Mouse (Mus musculus) E14TG2a.4 (cell line): ENCODE results near the gene Daw1.

ENCODE experiments used
- H3K27me3 ChIP-seq: 2 replicates; pipeline ENCODE4 v1.6.1; 2014; ENCODE audit warnings: low read length, control low read depth; ENCODE audit not compliant: insufficient read depth
- H3K36me3 ChIP-seq: 2 replicates; pipeline ENCODE4 v1.6.1; 2014; ENCODE audit warnings: low read length, control low read depth; ENCODE audit not compliant: insufficient read depth
- H3K4me1 ChIP-seq: replicated peaks from 2 replicates; pipeline ENCODE4 v1.6.1; 2014; ENCODE audit warnings: low read depth, low read length, control low read depth
- H3K4me3 ChIP-seq: replicated peaks from 2 replicates; pipeline ENCODE4 v1.5.1; 2014; ENCODE audit warnings: mild to moderate bottlenecking, low read length
- H3K9me3 ChIP-seq: 2 replicates; pipeline ENCODE4 v1.6.1; 2014; ENCODE audit warnings: low read length, control low read depth
- CTCF ChIP-seq: conservative IDR thresholded peaks from 2 replicates; pipeline ENCODE4 v1.5.1; 2014; ENCODE audit warnings: low read length
- NANOG ChIP-seq: IDR thresholded peaks from 2 replicates; pipeline ENCODE4 v1.6.1; 2014; ENCODE audit warnings: borderline replicate concordance, low read length, mixed read lengths
- POU5F1 ChIP-seq: IDR thresholded peaks from 2 replicates; pipeline ENCODE4 v1.6.1; 2014; ENCODE audit warnings: low read length, borderline replicate concordance

The Daw1 gene

GRCm38 (mm10) chr1:83135829-83136228 is 23.7 kb upstream of the Daw1 start:
- no peaks in the 10 kb centered on the region for H3K4me1 ChIP-seq
- TF ChIP-seq POU5F1 = no peak
- no peak for TF ChIP-seq CTCF
- no peak for TF ChIP-seq NANOG
- no peak overlapping the region for H3K4me3 ChIP-seq
- H3K9me3 ChIP-seq = no peaks in the 10 kb centered on the region
- no peaks in the 10 kb centered on the region for H3K27me3 ChIP-seq
- H3K36me3 ChIP-seq = no peaks in the 10 kb centered on the region

- no peak for TF ChIP-seq NANOG
- no peak for TF ChIP-seq POU5F1
- no peak for TF ChIP-seq CTCF
These were observed 21.7 kb upstream of the Daw1 start for GRCm38 (mm10) chr1:83137847-83138246.

GRCm38 (mm10) chr1:83138721-83139120 is 20.8 kb upstream of the Daw1 start:
- H3K27me3 ChIP-seq = no peaks in the 10 kb centered on the region
- no peak overlapping the region for H3K4me3 ChIP-seq
- H3K9me3 ChIP-seq = no peaks in the 10 kb centered on the region
- H3K4me1 ChIP-seq = no peaks in the 10 kb centered on the region
- TF ChIP-seq CTCF (peak; percentile 39), POU5F1 (no peak), NANOG (no peak)
- no peaks in the 10 kb centered on the region for H3K36me3 ChIP-seq

More at GRCm38 (mm10) chr1:83137847-83138246, 21.7 kb upstream of the Daw1 start:
- H3K27me3 ChIP-seq = no peaks in the 10 kb centered on the region
- no peak overlapping the region for H3K4me3 ChIP-seq
- no peaks in the 10 kb centered on the region for H3K4me1 ChIP-seq
- no peaks in the 10 kb centered on the region for H3K9me3 ChIP-seq
- no peaks in the 10 kb centered on the region for H3K36me3 ChIP-seq

DNA sequence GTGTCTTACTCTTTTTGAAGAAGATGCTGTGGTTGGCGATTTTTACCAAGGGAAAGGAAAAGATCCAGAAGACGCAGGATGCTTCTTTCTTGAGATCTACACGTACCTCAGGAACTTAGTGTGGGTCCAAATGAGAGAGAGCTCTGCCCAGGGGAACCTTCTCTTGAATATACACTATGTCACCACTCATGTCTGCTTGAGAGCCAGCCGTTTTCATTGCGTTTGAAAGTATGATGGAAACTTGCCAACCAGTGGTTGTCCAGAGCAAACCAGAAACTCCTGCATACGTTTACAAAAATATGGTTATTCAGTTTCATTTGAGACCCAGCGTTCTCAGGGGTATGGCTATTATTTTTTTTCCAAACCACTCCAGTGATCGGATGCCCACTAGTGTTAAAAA is 18.0 kb upstream of the Daw1 start:
- Histone ChIP-seq H3K36me3 (no peaks in the 10 kb centered on the region), H3K9me3 (no peaks in the 10 kb centered on the region), H3K27me3 (no peaks in the 10 kb centered on the region), H3K4me1 (no peaks in the 10 kb centered on the region), H3K4me3 (no peak overlapping the region)
- TF ChIP-seq CTCF = no peak
- no peak for TF ChIP-seq NANOG
- no peak for TF ChIP-seq POU5F1

DNA sequence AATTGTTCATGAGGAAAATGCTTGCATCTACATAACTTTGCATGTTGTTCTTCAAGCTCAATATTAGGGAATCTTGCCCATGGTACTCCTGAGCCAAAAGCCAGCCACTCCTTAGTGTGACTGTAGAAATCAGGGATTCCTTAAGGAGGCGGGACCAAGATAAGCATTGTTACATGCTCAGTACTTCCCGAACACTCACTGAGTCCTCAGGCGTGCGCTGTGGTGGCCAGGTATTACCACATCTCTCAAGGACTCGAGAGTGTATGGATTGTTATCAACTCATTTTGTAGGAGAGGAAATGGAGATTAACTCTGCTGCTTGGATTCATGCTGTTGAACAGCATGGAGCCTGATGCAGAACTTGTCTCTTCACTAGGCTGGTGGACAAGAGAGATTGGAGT is 17.5 kb upstream of the Daw1 start:
- TF ChIP-seq CTCF (no peak), POU5F1 (no peak), NANOG (no peak)
- Histone ChIP-seq H3K36me3 (no peaks in the 10 kb centered on the region), H3K4me3 (no peak overlapping the region), H3K4me1 (no peaks in the 10 kb centered on the region), H3K27me3 (no peaks in the 10 kb centered on the region), H3K9me3 (no peaks in the 10 kb centered on the region)

DNA sequence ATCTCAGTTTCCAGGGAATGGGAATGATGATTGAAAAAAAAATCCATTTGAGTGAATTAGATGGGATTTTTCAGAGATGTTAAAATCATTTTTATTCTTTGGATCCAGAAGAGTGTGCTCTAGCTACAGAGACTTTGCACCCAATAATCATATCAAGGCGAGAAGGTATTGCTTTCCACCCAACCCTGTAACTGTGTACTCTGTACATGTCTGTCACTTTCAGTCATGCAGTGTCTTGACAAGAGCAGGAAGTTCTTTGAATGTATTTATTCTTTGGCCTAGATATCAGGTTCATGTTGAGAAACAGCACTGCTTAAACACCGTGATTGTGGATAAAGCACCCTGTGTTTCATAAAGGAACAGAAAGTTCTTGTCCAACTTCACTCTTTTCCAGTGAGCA is 13.0 kb upstream of the Daw1 start:
- Histone ChIP-seq H3K36me3 (no peaks in the 10 kb centered on the region), H3K4me3 (no peak overlapping the region), H3K27me3 (no peaks in the 10 kb centered on the region), H3K4me1 (no peaks in the 10 kb centered on the region), H3K9me3 (no peaks in the 10 kb centered on the region)
- no peak for TF ChIP-seq POU5F1
- no peak for TF ChIP-seq NANOG
- no peak for TF ChIP-seq CTCF

DNA sequence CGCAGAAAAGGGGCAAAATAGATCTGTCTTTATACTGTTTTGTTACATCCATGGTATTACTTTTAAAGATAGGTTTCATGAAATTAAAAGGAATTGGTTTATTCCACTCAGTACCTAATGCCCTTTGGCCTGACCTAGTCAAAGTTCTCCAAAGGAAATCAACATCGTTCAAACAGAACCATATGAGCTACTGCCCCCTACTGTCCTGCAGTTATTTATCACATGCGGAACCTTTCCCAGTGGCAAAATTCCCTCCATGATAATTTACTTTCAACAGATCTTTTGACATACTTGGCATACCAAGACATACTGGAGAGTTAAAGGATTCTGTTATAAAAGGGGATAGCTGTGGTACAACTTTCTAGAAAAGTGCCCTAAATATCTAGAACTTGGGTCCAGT is 9.3 kb upstream of the Daw1 start:
- Histone ChIP-seq H3K4me1 (no peaks in the 10 kb centered on the region), H3K27me3 (no peaks in the 10 kb centered on the region), H3K9me3 (no peaks in the 10 kb centered on the region), H3K4me3 (no peak overlapping the region), H3K36me3 (no peaks in the 10 kb centered on the region)
- no peak for TF ChIP-seq NANOG
- no peak for TF ChIP-seq POU5F1
- TF ChIP-seq CTCF = peak; percentile 24; the same call in 1 of the 2 replicates

- Histone ChIP-seq H3K27me3 (no peaks in the 10 kb centered on the region), H3K4me3 (no peak overlapping the region), H3K9me3 (no peaks in the 10 kb centered on the region), H3K4me1 (no peaks in the 10 kb centered on the region), H3K36me3 (no peaks in the 10 kb centered on the region)
- no peak for TF ChIP-seq POU5F1
- no peak for TF ChIP-seq CTCF
- no peak for TF ChIP-seq NANOG
These were observed 6.6 kb upstream of the Daw1 start for GRCm38 (mm10) chr1:83152961-83153360.

GRCm38 (mm10) chr1:83156876-83157275 is 2.7 kb upstream of the Daw1 start:
- Histone ChIP-seq H3K4me3 (no peak overlapping the region), H3K36me3 (no peaks in the 10 kb centered on the region), H3K27me3 (peaks cover 3% of the 10 kb centered on the region), H3K4me1 (peaks cover 2% of the 10 kb centered on the region; the same call in 1 of the 2 replicates), H3K9me3 (no peaks in the 10 kb centered on the region)
- TF ChIP-seq NANOG = no peak
- TF ChIP-seq CTCF = no peak
- no peak for TF ChIP-seq POU5F1

DNA sequence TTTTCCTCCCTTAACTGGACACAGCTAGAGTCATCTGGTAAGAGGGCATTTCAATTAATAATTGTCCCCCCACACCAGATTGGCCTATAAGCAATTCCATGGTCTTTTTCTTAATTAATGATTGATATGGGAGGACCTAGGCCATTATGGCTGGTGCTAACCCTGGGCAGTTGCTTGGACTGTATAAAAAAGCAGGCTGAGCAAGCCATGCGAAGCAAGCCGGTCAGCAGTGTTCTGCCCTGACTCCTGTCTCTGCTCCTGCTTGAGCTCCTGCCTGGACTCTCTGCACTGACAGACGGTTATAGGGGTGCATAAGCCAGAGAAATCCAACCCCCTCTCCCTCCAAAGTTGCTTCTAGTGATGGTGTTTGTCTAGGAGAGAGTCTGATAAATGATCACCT is 2.1 kb downstream of the Daw1 start:
- Histone ChIP-seq H3K27me3 (peaks cover 12% of the 10 kb centered on the region), H3K36me3 (no peaks in the 10 kb centered on the region), H3K4me1 (peaks cover 2% of the 10 kb centered on the region; the same call in 1 of the 2 replicates), H3K4me3 (no peak overlapping the region), H3K9me3 (no peaks in the 10 kb centered on the region)
- TF ChIP-seq POU5F1 = no peak
- TF ChIP-seq NANOG = no peak
- no peak for TF ChIP-seq CTCF
